Mouse (Mus musculus) gastrocnemius, postnatal 36 days (tissue): ENCODE data around the gene Sh3rf3. TPM values are rescaled to one million over a fixed set of nuclear protein-coding genes. Genes with fewer than 3 reads are reported as not detected.
"Not testable (repeated sequence)": the region's sequence is repeated elsewhere in the genome, so short reads cannot be mapped to it uniquely, and the experiment has no call there.

Source experiments
- DNase-seq, 2 experiments: peaks; one replicate each; pipeline ENCODE4 v3.0.0; 2022
- intact Hi-C: fragments of 180-260 bp; cut with DNase I; formaldehyde crosslinking; loops from one replicate; pipeline ENCODE4 v1.15.1; 2025
- total RNA-seq, 2 experiments: library from RNA; stranded (reverse); gene quantifications; 2 replicates each; pipeline ENCODE4 v1.2.3; 2021

Gene Sh3rf3
- total RNA-seq, 2 experiments from 2014 or later, result 0.42 to 0.87 TPM

DNA sequence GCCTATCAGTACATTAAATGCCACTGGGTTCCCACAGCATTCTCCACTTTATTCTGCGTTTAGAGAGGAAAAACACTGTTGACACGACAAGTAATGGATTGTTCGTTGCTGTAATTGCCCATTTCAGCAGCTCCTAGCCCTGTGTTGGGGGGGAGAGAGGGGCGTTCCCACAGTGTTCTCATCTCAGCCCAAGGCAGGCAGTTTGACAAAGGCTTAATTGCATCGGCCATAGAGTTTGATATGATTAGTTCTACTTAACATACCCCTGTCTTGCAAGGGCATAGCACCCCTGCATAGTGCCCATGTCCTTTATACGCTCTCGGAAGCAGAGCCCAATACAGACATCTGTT lies 277.4 kb downstream of the Sh3rf3 start:
- intact Hi-C loops, result no loop called here
- no peak for DNase-seq

GRCm38 (mm10) chr10:59091556-59091955 lies 278.4 kb downstream of the Sh3rf3 start:
- intact Hi-C loops, result no loop called here
- no peak for DNase-seq

GRCm38 (mm10) chr10:59091988-59092387 lies 278.8 kb downstream of the Sh3rf3 start:
- no peak for DNase-seq
- intact Hi-C loops, result no loop called here

- DNase-seq, intact Hi-C loops: not testable (repeated sequence)
Measured at GRCm38 (mm10) chr10:59103076-59103475, 289.9 kb downstream of the Sh3rf3 start.

GRCm38 (mm10) chr10:59104683-59105082 lies 291.5 kb downstream of the Sh3rf3 start:
- no peak for DNase-seq
- intact Hi-C loops, result loop anchor here (5.0 kb wide), 1 partner anchor 188 kb away; no protein-coding TSS in a partner anchor

DNA sequence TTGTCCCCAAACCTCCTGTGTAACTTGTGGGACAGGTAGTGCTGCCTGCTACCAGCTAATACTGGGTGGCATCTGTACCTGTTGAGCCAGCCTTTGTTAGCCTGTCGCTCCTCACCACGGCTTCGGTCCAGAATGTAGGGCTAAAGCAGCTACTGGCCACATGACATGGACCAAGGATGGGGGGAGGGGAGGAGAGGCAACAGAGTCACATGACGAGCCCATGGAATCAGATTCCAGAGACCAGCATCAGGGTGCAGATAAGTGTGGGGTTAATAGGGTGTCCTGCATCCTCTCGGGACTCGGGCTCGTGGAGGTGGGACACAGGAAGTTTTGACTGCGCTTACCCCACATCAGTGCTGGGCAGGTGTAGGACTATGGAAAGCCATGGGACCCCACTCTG lies 292.7 kb downstream of the Sh3rf3 start:
- intact Hi-C loops, result loop anchor here (5.0 kb wide), 1 partner anchor 186 kb away; no protein-coding TSS in a partner anchor

DNA sequence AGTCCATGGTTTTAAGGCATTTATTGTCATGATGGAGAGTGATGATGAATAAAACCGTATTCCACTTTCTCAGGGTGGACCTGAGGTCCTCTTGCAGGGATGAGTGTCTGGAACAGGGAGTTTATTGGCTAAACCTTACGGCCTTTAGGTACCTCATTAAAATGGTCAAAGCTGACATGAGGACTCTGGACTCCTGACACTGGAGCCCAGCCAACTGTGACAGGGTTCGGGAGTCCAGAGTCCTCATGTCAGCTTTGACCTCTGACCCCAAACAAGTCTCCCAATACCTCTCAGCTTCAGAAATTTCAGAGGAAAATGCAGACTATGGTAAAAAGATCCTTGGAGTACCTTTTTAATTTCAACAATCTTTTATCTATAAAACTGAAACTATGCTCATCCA lies 293.5 kb downstream of the Sh3rf3 start:
- DNase-seq, result no peak
- intact Hi-C loops, result loop anchor here (5.0 kb wide), 1 partner anchor 186 kb away; no protein-coding TSS in a partner anchor

More for the DNA sequence above, 292.7 kb downstream of the Sh3rf3 start:
- DNase-seq, result no peak

DNA sequence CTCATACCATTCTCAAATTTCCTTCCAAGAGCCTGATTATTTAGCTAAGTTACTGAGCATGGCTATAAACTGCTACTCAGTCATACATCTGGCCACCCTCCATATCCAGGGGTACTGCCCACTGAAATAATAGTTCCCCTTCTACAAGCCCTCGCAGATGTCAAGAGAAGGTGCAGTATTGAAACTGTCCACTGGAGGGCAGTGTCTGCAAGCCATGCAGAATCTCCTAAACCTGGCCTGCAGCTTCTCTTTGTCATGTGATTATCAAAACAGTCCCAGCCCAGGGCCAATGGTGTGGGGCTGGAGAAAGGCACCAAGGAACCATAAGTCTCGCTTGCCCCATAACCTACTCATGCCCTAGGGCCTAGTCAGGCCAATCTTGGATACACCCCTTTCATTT lies 295.9 kb downstream of the Sh3rf3 start:
- peak; percentile 49 to 61 for DNase-seq
- intact Hi-C loops, result loop anchor here (1.0 to 5.0 kb wide), 2 partner anchors 41 to 183 kb away; no protein-coding TSS in a partner anchor

DNA sequence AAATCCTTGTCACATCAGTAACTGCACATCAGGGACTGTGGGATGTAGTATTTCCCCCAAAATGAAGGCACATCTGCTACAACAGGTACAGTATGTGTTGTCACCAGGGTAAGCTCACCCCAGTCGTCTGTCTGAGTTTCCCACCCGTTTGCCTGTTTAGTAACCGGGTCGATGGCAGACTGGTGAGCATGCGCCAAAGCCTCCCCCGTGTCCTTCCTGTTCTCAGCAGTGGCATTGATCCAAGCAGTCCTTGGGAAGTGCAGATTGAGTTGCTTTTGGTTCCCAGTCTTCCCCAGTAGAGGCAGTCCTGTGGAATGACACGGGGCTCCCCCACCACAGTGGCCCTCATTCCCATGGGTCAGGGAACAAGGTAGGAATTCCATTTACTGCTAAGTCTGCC lies 297.2 kb downstream of the Sh3rf3 start:
- intact Hi-C loops, result no loop called here

GRCm38 (mm10) chr10:59112755-59113154 lies 299.6 kb downstream of the Sh3rf3 start:
- intact Hi-C loops, result no loop called here
- DNase-seq, result no peak

More for the DNA sequence above, 297.2 kb downstream of the Sh3rf3 start:
- DNase-seq, result no peak

DNA sequence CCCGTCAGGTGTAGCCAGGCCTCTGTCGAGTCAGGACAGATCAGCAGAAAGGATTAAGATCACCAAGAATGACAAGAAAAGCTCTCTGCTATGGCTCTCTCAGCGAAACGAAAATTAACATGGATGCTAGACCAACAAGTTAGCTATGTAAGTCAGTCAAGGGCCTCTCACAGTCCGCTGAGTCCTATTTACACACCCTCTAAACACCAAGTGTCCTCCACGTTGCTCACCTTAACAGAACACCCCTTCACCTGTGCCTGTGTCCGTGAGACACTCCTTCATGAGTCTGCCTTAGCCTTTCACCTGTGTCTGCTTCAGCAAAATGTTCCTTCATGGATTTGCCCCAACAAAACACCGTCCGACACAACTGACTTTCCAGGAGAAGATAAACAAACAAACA lies 300.2 kb downstream of the Sh3rf3 start:
- intact Hi-C loops, result no loop called here
- no peak for DNase-seq

DNA sequence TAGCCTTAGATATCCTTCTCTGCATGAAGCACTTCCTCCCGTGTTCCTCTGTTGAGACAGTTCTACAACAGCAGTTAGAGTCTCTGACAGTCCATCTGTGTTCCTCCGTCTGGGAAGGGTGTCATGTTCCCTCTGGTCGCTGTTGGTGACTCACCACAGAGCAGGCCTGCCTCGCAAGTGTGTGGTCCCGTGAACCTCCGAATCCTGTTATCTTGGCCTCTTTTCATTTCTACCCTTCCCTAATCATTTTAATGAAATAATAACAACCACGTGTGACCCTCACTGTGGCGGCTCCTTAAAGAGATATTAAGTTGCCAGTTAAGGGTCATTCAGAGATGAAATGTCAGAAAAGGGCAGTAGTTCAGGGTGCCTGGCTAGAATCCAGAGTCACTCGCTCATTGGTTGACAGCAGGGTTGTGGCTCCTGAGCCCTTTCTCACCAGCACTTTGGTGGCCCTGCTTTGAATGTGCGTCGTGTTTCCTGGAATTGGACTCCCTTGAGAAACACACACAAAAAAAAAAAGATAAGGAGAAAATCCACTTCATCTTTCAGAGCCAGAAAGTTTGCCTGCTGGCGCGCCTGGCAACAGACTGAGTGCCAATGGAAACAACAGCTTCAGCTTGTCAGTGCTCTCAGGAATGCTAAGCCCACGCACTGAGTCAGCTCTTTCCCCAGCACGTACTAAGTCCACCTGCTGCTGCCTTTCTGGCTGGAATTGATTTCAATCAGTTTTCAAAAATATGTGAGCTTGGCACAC lies 301.6 kb downstream of the Sh3rf3 start:
- no peak for DNase-seq
- intact Hi-C loops, result no loop called here

DNA sequence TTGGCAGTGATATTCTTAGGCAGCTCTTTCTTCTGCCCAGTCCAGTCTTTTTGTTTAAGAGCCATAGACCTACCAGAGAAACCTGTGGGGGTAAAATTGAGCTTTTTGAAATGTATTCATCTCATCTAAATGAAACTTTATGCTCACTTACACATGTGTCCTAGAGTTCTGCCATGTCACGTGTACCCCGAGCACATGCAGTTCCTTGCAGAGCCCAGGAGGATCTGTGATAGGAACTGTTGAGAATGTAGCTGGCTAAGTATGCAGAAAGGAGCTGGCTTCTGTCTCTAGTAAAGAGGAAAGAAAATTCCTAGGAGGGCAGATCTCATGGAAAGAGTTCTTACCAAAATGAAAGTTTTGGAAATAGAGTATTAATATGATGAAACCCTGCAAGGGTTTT lies 302.5 kb downstream of the Sh3rf3 start:
- intact Hi-C loops, result no loop called here
- DNase-seq, result no peak

DNA sequence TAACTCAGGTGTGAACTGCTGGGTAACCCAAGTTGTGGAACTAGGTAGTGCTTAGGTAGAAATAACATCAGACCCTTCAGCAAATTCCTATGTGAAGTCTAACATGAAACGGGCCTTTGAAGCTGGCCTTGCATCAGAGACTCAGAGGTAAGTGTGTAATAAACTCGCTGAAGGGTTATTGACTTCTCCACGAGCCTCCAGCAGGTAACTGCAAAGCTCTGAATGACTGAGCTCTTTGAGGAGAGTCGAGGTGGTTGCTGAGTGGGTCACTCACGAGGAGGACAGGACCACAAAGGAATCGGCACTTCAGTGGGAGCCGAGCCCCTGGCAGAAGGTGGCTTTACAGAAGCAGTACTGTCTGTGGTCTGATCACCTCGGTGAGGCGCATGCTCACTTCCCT lies 303.2 kb downstream of the Sh3rf3 start:
- intact Hi-C loops, result no loop called here
- no peak for DNase-seq

GRCm38 (mm10) chr10:59117555-59117954 lies 304.4 kb downstream of the Sh3rf3 start:
- intact Hi-C loops, result no loop called here
- DNase-seq, result no peak

GRCm38 (mm10) chr10:59119001-59119400 lies 305.8 kb downstream of the Sh3rf3 start:
- intact Hi-C loops, result no loop called here
- DNase-seq, result no peak

DNA sequence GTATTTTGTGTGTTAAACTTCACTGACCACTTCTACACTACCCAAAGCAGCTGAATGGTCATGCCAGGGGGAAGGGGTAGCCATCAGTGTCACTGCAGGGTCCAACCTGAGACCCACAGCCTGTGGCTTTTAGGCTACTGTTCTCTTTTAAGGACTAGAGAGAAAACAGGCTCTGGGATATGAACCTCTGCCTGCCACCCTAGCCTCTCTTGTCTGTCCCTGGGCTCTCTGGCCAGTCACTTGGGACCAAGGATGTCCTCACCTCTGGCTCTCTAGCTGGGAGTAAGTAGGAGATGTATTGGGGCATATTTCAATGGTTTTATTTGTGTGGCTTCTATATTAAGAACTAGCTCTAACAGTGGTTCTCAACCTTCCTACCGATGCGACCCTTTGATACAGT lies 306.7 kb downstream of the Sh3rf3 start:
- DNase-seq, result no peak
- intact Hi-C loops, result no loop called here

GRCm38 (mm10) chr10:59125497-59125896 lies 312.3 kb downstream of the Sh3rf3 start:
- DNase-seq, result no peak
- intact Hi-C loops, result no loop called here

- DNase-seq, result no peak
- intact Hi-C loops, result no loop called here
Measured at GRCm38 (mm10) chr10:59127637-59128036, 314.5 kb downstream of the Sh3rf3 start.

DNA sequence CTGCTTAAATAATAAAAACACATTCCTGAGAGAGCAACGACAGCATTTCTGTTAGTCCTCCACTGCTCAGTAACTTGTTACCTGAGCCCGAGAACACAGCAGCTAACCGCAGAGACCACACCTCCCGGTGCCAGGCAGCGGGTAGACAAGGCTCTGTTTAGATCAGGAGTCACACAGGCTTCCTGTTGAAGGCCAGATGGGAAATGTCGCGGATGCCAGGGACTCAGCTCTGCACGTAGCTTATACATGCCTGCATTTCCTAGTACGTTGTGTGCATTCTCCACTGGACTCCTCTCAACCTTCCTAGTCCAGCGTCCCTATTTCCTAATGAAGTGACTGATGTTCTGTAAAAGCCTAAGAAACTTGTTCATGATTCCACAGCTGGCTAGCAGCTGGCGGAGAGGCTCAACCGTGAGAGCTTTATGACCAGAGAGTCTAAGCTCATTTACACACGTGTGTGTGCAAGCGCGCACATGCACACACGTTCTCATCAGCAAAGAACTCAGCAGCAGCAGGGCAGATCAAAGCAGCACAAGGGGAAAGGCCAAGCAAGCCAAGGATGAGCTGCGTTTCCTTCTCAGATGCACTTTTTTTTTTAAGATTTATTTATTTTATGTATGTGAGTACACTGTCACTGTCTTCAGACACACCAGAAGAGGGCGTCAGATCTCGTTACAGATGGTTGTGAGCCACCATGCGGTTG lies 318.9 kb downstream of the Sh3rf3 start:
- no peak for DNase-seq

GRCm38 (mm10) chr10:59133478-59134009 lies 320.4 kb downstream of the Sh3rf3 start:
- intact Hi-C loops, result no loop called here
- no peak for DNase-seq

More for the DNA sequence above, 318.9 kb downstream of the Sh3rf3 start:
- intact Hi-C loops, result no loop called here
